Mouse (Mus musculus) stomach, postnatal 0 days (tissue): ENCODE data around the gene Acvrl1. TPM values are rescaled to one million over a fixed set of nuclear protein-coding genes. Genes with fewer than 3 reads are reported as not detected.

Experiments used
- ATAC-seq: fragments of 200-750 bp; cut with Nextera tagmentation; 2 replicates; pipeline ENCODE4 v1.8.0; 2017; ENCODE audit not compliant: low FRiP score, low TSS enrichment
- DNase-seq: peaks from one replicate; pipeline ENCODE4 v3.0.0-alpha.2; 2016; ENCODE audit warnings: low spot score
- H3K27ac ChIP-seq: fragments of 300-500 bp; sonication (generic); replicated peaks from 2 replicates; pipeline ENCODE4 v1.5.1; 2014; ENCODE audit warnings: mild to moderate bottlenecking, control low read depth
- H3K27me3 ChIP-seq: fragments of 300-500 bp; sonication (generic); 2 replicates; pipeline ENCODE4 v1.6.1; 2014; ENCODE audit warnings: low read length; ENCODE audit not compliant: control insufficient read depth, insufficient read depth
- H3K36me3 ChIP-seq: fragments of 300-500 bp; sonication (generic); 2 replicates; pipeline ENCODE4 v1.6.1; 2014; ENCODE audit warnings: low read length, mixed read lengths; ENCODE audit not compliant: control insufficient read depth, insufficient read depth
- H3K4me1 ChIP-seq: fragments of 300-500 bp; sonication (generic); replicated peaks from 2 replicates; pipeline ENCODE4 v1.6.1; 2014; ENCODE audit warnings: antibody characterized with exemption; ENCODE audit not compliant: control insufficient read depth, insufficient read depth
- H3K4me2 ChIP-seq: fragments of 300-500 bp; sonication (generic); replicated peaks from 2 replicates; pipeline ENCODE4 v1.6.1; 2014; ENCODE audit warnings: low read depth, mild to moderate bottlenecking, control low read depth, moderate library complexity
- H3K4me3 ChIP-seq: fragments of 300-500 bp; sonication (generic); 2 replicates; pipeline ENCODE4 v1.5.1; 2014; ENCODE audit warnings: low read depth, low read length, control low read depth
- H3K9ac ChIP-seq: fragments of 300-500 bp; sonication (generic); 2 replicates; pipeline ENCODE4 v1.6.1; 2014; ENCODE audit warnings: mild to moderate bottlenecking, low read length, control low read depth, mixed read lengths
- H3K9me3 ChIP-seq: fragments of 300-500 bp; sonication (generic); 2 replicates; pipeline ENCODE4 v1.6.1; 2016; ENCODE audit warnings: low read length; ENCODE audit not compliant: control insufficient read depth
- CTCF ChIP-seq: IDR thresholded peaks from 2 replicates; pipeline ENCODE4 v1.5.1; 2016; ENCODE audit warnings: antibody characterized with exemption, low read depth, mild to moderate bottlenecking, moderate library complexity
- EP300 ChIP-seq: optimal IDR thresholded peaks from 2 replicates; pipeline ENCODE3; 2016; ENCODE audit warnings: antibody characterized with exemption
- WGBS: fragments of 180-500 bp; shearing (Covaris S2); extraction: QIAGEN DNeasy Blood & Tissue Kit; methylation state at CpG from one replicate; pipeline ENCODE4 v1.1.7; 2014; 5-methylcytosine and 5-hydroxymethylcytosine counted together
- polyA plus RNA-seq: library from polyadenylated mRNA; unstranded; fragments of >200 nt; fragmentation: Nextera tagmentation; extraction: Ambion mirVana; gene quantifications from 2 replicates; pipeline ENCODE4 v1.2.1, GENCODE M21; 2015

Acvrl1 gene
- polyA plus RNA-seq, 1 experiment from 2014 or later = 15.2 TPM

DNA sequence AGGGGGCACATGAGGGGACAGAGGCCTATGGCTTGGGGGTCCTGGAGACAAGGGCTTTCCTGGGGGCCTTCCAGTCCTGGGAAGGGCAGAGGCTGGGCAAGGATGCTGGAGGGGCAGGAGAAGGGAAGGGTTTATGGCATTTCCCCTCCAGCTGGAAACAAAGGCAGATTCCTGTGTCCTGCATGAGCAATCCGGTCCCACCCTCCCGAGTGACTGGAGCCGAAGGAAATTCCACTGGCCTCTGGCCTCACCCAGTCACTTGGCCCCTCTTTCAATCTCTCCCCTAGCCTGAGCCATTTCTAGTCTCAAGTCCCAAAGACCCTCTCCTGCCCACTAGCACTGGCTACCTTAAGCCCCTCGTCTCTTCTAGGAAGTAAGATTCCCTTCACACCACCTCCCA lies 5.1 kb upstream of the Acvrl1 start:
- Histone ChIP-seq H3K27me3 (no peaks in the 10 kb centered on the region), H3K4me2 (no peak overlapping the region), H3K4me1 (peaks cover 3% of the 10 kb centered on the region; the same call in 1 of the 2 replicates), H3K9ac (no peak overlapping the region), H3K9me3 (no peaks in the 10 kb centered on the region), H3K27ac (0 out of 2 replicates have a peak overlapping the region, but pooled peaks have one; percentile 53), H3K36me3 (no peaks in the 10 kb centered on the region), H3K4me3 (no peak overlapping the region)
- ATAC-seq (no peak), DNase-seq (no peak)
- TF ChIP-seq CTCF = no peak
- TF ChIP-seq EP300 = no peak
- 46% methylated on average over 4 of the region's 4 CpGs for whole genome bisulfite sequencing

DNA sequence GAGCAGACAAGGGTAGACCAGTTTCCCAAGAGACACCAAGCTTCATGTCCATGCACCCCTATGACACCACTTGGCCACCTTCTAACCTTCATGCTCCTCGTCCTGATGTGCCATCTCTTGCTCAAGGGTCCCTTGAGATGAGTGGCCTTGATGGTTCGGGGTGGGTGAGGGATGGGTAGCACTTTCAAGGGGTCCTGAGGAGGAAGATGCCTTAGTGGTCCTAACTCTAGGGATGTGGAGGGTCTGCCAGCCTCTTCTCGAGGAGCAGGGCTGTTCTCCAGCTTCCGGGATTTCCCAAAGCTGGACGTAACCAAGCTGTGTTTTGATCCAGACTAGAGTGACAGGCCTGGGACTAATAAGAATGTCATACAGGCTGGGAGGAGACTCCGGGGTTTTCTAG lies 2.8 kb upstream of the Acvrl1 start:
- Histone ChIP-seq H3K4me1 (peaks cover 3% of the 10 kb centered on the region; the same call in 1 of the 2 replicates), H3K9ac (no peak overlapping the region), H3K27ac (peak overlapping the region; percentile 73; the same call in 1 of the 2 replicates), H3K36me3 (no peaks in the 10 kb centered on the region), H3K4me3 (no peak overlapping the region), H3K4me2 (no peak overlapping the region), H3K27me3 (no peaks in the 10 kb centered on the region), H3K9me3 (no peaks in the 10 kb centered on the region)
- TF ChIP-seq CTCF (no peak), EP300 (no peak)
- DNase-seq (no peak), ATAC-seq (no peak)
- WGBS = 88% methylated on average over 6 of the region's 6 CpGs

DNA sequence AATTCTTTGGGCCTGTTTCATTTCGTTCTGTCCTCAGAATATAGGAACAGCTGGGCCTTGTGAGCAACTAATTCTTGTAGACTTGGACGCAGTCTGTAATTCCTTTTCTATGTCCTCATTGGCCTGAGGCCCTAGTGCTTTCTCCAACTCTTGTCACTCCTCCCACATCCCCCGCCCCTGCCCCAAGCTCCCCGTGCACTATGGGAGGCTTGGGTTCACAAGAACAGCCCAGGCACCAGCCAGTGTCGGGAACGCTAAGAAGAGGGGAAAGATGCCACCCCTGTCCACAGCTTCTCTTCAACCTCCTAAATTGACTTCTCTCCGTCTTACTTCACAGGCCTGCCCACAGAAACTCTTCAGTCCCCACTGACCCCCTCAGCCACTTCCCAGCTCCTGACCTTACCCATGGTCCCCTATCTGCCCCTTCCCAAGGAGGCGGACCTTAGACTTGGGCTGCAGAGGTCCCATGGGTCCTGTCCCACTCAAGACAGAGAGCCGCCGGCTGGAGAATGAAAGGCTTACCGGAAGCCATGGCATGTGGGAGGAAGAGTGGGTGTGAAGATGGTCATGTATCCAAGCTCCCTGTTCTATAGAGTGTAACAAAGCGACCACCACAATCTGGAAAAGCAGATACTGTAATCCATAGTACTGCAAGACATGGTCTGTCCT lies 1.3 kb upstream of the Acvrl1 start:
- Histone ChIP-seq H3K36me3 (no peaks in the 10 kb centered on the region), H3K27ac (peak overlapping the region; percentile 76), H3K4me2 (no peak overlapping the region), H3K4me3 (no peak overlapping the region), H3K27me3 (no peaks in the 10 kb centered on the region), H3K4me1 (peaks cover 6% of the 10 kb centered on the region; the same call in 1 of the 2 replicates), H3K9me3 (no peaks in the 10 kb centered on the region), H3K9ac (0 out of 2 replicates have a peak overlapping the region, but pooled peaks have one; percentile 18)
- WGBS = 54% methylated on average over 12 of the region's 12 CpGs
- TF ChIP-seq EP300 (no peak), CTCF (no peak)
- DNase-seq = no peak
- peak; percentile 64; the same call in 1 of the 2 replicates for ATAC-seq

DNA sequence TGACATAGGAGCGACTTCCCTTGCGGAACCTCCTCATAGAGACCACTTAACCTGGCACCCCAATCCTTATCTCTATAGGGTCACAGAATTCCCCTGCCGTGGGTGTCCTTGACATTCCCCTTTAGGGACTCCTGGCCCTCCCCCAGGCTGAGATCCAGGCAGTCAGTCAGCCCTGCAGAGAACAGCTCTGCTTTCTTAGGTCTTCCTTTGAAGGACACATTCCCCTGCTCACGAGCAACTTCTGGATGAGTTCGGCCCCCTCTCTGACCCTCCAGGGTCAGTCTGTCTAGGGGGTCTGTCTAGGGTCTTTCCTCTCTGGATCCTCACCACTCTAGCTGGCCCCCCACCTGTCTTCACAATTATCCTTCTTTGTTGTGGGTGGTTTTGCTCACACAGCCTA lies 1.1 kb downstream of the Acvrl1 start:
- Histone ChIP-seq H3K4me1 (peaks cover 3% of the 10 kb centered on the region), H3K27ac (peak overlapping the region; percentile 86)

DNA sequence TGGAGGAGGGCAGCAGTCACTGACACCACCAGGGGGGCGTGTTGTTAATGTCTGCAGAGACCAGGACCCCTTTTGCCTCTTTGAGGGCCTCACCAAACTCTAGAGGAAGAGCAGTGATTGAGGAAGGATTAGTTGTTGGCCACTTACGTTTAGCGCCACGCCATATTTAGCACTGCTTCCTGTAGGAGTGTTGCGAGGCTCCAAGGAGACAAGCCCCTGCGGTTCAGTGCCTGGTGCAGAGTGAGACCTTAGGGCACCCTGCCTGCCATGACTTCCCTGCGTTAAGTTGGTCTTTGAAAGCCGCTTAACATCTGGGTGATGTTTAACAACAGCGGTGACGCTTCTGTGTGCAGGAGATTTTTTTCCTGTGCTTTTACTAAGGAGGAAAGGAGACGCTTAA lies 3.2 kb downstream of the Acvrl1 start:
- TF ChIP-seq EP300 (no peak), CTCF (peak; percentile 21; the same call in 1 of the 2 replicates)
- peaks cover 3% of the 10 kb centered on the region for H3K4me1 ChIP-seq

More for the DNA sequence above, 1.1 kb downstream of the Acvrl1 start:
- Histone ChIP-seq H3K36me3 (no peaks in the 10 kb centered on the region), H3K4me2 (peak overlapping the region; percentile 76), H3K27me3 (no peaks in the 10 kb centered on the region), H3K9me3 (no peaks in the 10 kb centered on the region), H3K4me3 (peak overlapping the region; percentile 59), H3K9ac (peak overlapping the region; percentile 83)
- TF ChIP-seq EP300 (no peak), CTCF (no peak)
- no peak for DNase-seq
- no peak for ATAC-seq
- 40% methylated on average over 5 of the region's 5 CpGs for WGBS

DNA sequence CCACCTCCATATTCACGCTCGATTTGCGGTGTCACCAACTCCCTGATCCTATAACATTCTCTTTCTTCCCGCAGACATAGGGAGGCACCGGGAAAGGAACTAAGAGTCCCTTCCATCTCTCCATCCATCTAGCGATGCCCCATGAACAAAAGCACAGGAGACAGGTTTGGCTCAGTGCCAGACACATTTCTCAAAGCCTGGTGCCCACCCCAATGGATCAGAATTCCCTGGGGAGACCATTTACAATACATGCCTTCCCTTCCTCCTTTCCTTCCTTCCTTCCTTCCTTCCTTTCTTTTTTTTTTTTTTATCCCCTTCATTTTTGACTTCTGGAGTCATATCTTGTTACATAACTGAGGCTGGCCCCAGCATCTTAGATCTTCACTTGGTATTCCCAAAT lies 3.7 kb downstream of the Acvrl1 start:
- 60% methylated on average over 6 of the region's 6 CpGs for WGBS
- ATAC-seq (no peak), DNase-seq (no peak)
- H3K9me3 ChIP-seq = no peaks in the 10 kb centered on the region
- no peaks in the 10 kb centered on the region for H3K27me3 ChIP-seq
- peaks cover 2% of the 10 kb centered on the region; the same call in 1 of the 2 replicates for H3K36me3 ChIP-seq
- H3K9ac ChIP-seq = 0 out of 2 replicates have a peak overlapping the region, but pooled peaks have one; percentile 9
- H3K4me1 ChIP-seq = peaks cover 3% of the 10 kb centered on the region
- no peak overlapping the region; the same call in 1 of the 2 replicates for H3K27ac ChIP-seq
- H3K4me2 ChIP-seq = no peak overlapping the region; the same call in 1 of the 2 replicates
- H3K4me3 ChIP-seq = no peak overlapping the region
- TF ChIP-seq EP300 (no peak), CTCF (no peak)

More for the DNA sequence above, 3.2 kb downstream of the Acvrl1 start:
- Histone ChIP-seq H3K36me3 (no peaks in the 10 kb centered on the region), H3K9me3 (no peaks in the 10 kb centered on the region), H3K27ac (peak overlapping the region; percentile 24), H3K4me2 (peak overlapping the region; percentile 27), H3K9ac (peak overlapping the region; percentile 9; the same call in 1 of the 2 replicates), H3K4me3 (no peak overlapping the region), H3K27me3 (no peaks in the 10 kb centered on the region)
- DNase-seq (no peak), ATAC-seq (no peak)
- WGBS = 23% methylated on average over 11 of the region's 11 CpGs
